Mouse (Mus musculus): ENCODE measurements around the gene Aoc3. TPM values are rescaled to one million over a fixed set of nuclear protein-coding genes. Genes with fewer than 3 reads are reported as not detected.
"Not testable (repeated sequence)": the region's sequence is repeated elsewhere in the genome, so short reads cannot be mapped to it uniquely, and the experiment has no call there.

Gene Aoc3
- total RNA-seq, 2 experiments from 2014 or later, result 5.3 to 9.6 TPM

GRCm38 (mm10) chr11:101367326-101367935 lies 37.0 kb downstream of the Aoc3 start, which contains the start of gene G6pc:
TSS of gene G6pc (plus strand) at chr11:101367561.
- DNase-seq (ENCODE audit: low spot score), result no peak

DNA sequence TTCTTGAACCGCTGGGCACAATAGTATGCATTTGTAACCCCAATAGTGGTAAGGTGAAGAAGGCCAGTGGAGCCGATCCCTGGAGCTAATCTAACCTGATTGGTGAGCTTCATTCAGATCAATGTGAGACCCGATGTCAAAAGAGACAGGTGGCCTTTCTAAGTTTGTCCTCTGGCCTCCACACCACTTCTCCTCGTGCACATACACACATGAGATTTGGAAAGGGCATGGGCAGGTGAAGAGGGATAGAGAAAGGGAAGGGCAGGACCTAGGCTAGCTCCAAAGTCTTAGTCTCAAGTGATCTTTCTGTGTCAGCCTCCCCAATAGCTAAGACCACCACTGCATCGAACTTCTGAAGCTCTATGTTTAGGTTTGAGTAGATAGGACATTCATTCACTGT lies 39.7 kb downstream of the Aoc3 start:
- no peak for DNase-seq (ENCODE audit: low spot score)

GRCm38 (mm10) chr11:101374421-101374938 lies 44.1 kb downstream of the Aoc3 start:
- DNase-seq (ENCODE audit: low spot score), result no peak

DNA sequence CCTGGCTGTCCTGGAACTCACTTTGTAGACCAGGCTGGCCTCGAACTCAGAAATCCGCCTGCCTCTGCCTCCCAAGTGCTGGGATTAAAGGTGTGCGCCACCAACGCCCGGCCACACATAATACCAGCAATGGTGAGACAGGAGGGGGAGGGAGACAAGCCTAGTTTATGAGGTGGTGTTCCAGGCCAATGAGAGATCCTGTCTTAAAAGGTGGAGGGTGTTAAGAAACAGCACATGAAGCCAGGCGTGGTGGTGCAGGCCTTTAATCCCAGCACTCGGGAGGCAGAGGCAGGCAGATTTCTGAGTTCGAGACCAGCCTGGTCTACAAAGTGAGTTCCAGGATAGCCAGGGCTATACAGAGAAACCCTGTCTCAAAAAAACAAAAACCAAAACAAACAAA lies 47.8 kb downstream of the Aoc3 start:
- not testable (repeated sequence) for DNase-seq (ENCODE audit: low spot score)

GRCm38 (mm10) chr11:101378926-101379325 lies 48.5 kb downstream of the Aoc3 start:
- no peak for DNase-seq (ENCODE audit: low spot score)

DNA sequence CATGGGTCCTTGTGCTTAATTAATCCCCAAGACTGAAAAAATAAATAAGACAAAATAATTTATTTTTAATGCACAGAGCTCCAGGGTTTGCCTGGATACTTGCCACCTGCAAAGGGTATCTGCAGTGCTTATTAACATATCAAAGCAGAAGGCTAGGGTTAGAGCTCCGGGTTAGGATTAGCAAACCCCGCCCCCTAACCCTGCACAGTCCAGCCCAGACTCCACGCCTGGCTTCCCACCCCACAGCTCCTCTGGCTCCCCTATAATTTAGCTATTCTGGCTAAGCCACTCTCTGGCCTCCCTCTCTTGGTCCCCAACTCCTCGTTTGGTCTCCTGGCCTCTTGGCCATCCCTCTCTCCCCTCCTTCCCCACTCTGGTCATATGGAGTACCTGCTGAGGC lies 51.4 kb downstream of the Aoc3 start:
- DNase-seq (ENCODE audit: low spot score), result no peak

Small RNAs within 50 kb of the gene (microRNA-seq; reads per million reads assigned to microRNA genes)
- gene Gm25593, result not detected

Other genes starting within 250 kb of the Aoc3 start
- gene Coasy, start 248.0 kb upstream of the Aoc3 start, total RNA-seq (2021), result 1 to 10 TPM; 7.3 to 7.7 TPM
- 10 to 100 TPM; 12.3 to 14.4 TPM for gene Mlx, start 243.3 kb upstream of the Aoc3 start, total RNA-seq (2021)
- 1 to 10 TPM; 1.7 to 2.0 TPM for gene Psmc3ip, start 235.2 kb upstream of the Aoc3 start, total RNA-seq (2021)
- gene Retreg3, start 210.7 kb upstream of the Aoc3 start, total RNA-seq (2021), result 10 to 100 TPM; 27.1 to 30.4 TPM
- gene Tubg1, start 210.7 kb upstream of the Aoc3 start, total RNA-seq (2021), result 10 to 100 TPM; 24.7 to 26.2 TPM
- 1 to 10 TPM; 2.7 to 3.3 TPM for gene Tubg2, start 174.7 kb upstream of the Aoc3 start, total RNA-seq (2021)
- gene Cntnap1, start 160.1 kb upstream of the Aoc3 start, total RNA-seq (2021), result 1 to 10 TPM in 1 of 2 experiments, under 1 TPM in 1; 0.82 to 1.2 TPM
- 10 to 100 TPM; 19.4 to 24.2 TPM for gene Plekhh3, start 159.3 kb upstream of the Aoc3 start, total RNA-seq (2021)
- not detected for gene Ccr10, start 155.2 kb upstream of the Aoc3 start, total RNA-seq (2021)
- gene Ezh1, start 104.1 kb upstream of the Aoc3 start, total RNA-seq (2021), result 10 to 100 TPM; 25.3 to 26.3 TPM
- 10 to 100 TPM; 30.1 to 31.0 TPM for gene Ramp2, start 84.6 kb upstream of the Aoc3 start, total RNA-seq (2021)
- gene Vps25, start 76.9 kb upstream of the Aoc3 start, total RNA-seq (2021), result 10 to 100 TPM; 46.1 to 46.8 TPM
- gene Wnk4, start 70.0 kb upstream of the Aoc3 start, total RNA-seq (2021), result under 1 TPM; 0.23 to 0.26 TPM
- gene Cntd1, start 51.6 kb upstream of the Aoc3 start, total RNA-seq (2021), result under 1 TPM; 0.31 to 0.37 TPM
- 10 to 100 TPM; 71.2 to 81.6 TPM for gene Coa3, start 51.5 kb upstream of the Aoc3 start, total RNA-seq (2021)
- gene Becn1, start 28.3 kb upstream of the Aoc3 start, total RNA-seq (2021), result 10 to 100 TPM; 85.6 to 95.6 TPM
- 10 to 100 TPM; 66.4 to 81.3 TPM for gene Psme3, start 14.4 kb upstream of the Aoc3 start, total RNA-seq (2021)
- 1 to 10 TPM; 1.0 to 1.1 TPM for gene Aoc2, start 5.5 kb upstream of the Aoc3 start, total RNA-seq (2021)
- not detected for gene G6pc, start 37.0 kb downstream of the Aoc3 start, total RNA-seq (2021)
- gene Aarsd1, start 87.0 kb downstream of the Aoc3 start, total RNA-seq (2021), result 10 to 100 TPM; 22.8 to 25.7 TPM
- gene Gm27029, start 94.2 kb downstream of the Aoc3 start, total RNA-seq (2021), result 1 to 10 TPM; 5.5 to 6.8 TPM
- 1 to 10 TPM; 7.5 to 7.7 TPM for gene Rundc1, start 94.5 kb downstream of the Aoc3 start, total RNA-seq (2021)
- gene Ptges3l, start 94.7 kb downstream of the Aoc3 start, total RNA-seq (2021), result 10 to 100 TPM; 74.3 to 82.6 TPM
- gene Rpl27, start 111.7 kb downstream of the Aoc3 start, total RNA-seq (2021), result 10 to 100 TPM; 33.9 to 45.4 TPM
- 1 to 10 TPM; 8.6 to 8.7 TPM for gene Ifi35, start 117.8 kb downstream of the Aoc3 start, total RNA-seq (2021)
- gene Rnd2, start 134.4 kb downstream of the Aoc3 start, total RNA-seq (2021), result 1 to 10 TPM; 2.5 to 4.2 TPM
- gene Vat1, start 135.6 kb downstream of the Aoc3 start, total RNA-seq (2021), result 10 to 100 TPM; 10.8 to 16.1 TPM
- gene Brca1, start 221.3 kb downstream of the Aoc3 start, total RNA-seq (2021), result under 1 TPM in 1 of 2 experiments, not detected in 1; 0.34 TPM
- gene Nbr1, start 221.5 kb downstream of the Aoc3 start, total RNA-seq (2021), result 10 to 100 TPM; 63.0 to 66.2 TPM

Measured in gastrocnemius, adult 18-20 months (tissue).